Mouse (Mus musculus) limb, embryonic 14.5 days (tissue): ENCODE measurements around the gene Cbll1. TPM values are rescaled to one million over a fixed set of nuclear protein-coding genes. Genes with fewer than 3 reads are reported as not detected.

ENCODE experiments used
- ATAC-seq: fragments of 200-750 bp; cut with Nextera tagmentation; 2 replicates; pipeline ENCODE4 v1.8.0; 2017; ENCODE audit warnings: low read depth, moderate number of reproducible peaks, moderate TSS enrichment; ENCODE audit not compliant: low FRiP score
- DNase-seq: peaks from one replicate; pipeline ENCODE4 v3.0.0-alpha.2; 2015; ENCODE audit warnings: low spot score
- H3K27ac ChIP-seq: fragments of 300-500 bp; sonication (generic); replicated peaks from 2 replicates; pipeline ENCODE4 v1.5.1; 2014; ENCODE audit warnings: low read depth, mild to moderate bottlenecking, low read length, moderate library complexity, mixed read lengths
- H3K27me3 ChIP-seq: fragments of 300-500 bp; sonication (generic); 2 replicates; pipeline ENCODE4 v1.6.1; 2014; ENCODE audit warnings: low read length, mixed read lengths; ENCODE audit not compliant: control insufficient read depth, insufficient read depth
- H3K36me3 ChIP-seq: fragments of 300-500 bp; sonication (generic); 2 replicates; pipeline ENCODE4 v1.6.1; 2014; ENCODE audit warnings: mild to moderate bottlenecking, low read length, moderate library complexity, mixed read lengths; ENCODE audit not compliant: control insufficient read depth, insufficient read depth
- H3K4me1 ChIP-seq: fragments of 300-500 bp; sonication (generic); 2 replicates; pipeline ENCODE4 v1.6.1; 2014; ENCODE audit warnings: antibody characterized with exemption, low read length, mixed read lengths; ENCODE audit not compliant: control insufficient read depth, insufficient read depth
- H3K4me2 ChIP-seq: fragments of 300-500 bp; sonication (generic); replicated peaks from 2 replicates; pipeline ENCODE4 v1.6.1; 2014; ENCODE audit warnings: low read depth, mild to moderate bottlenecking, low read length, moderate library complexity; ENCODE audit not compliant: severe bottlenecking
- H3K4me3 ChIP-seq: fragments of 300-500 bp; sonication (generic); replicated peaks from 2 replicates; pipeline ENCODE4 v1.5.1; 2014; ENCODE audit warnings: low read length
- H3K9ac ChIP-seq: fragments of 300-500 bp; sonication (generic); 2 replicates; pipeline ENCODE4 v1.6.1; 2014; ENCODE audit warnings: mild to moderate bottlenecking, low read depth, low read length, moderate library complexity; ENCODE audit not compliant: severe bottlenecking
- H3K9me3 ChIP-seq: fragments of 300-500 bp; sonication (generic); 2 replicates; pipeline ENCODE4 v1.6.1; 2016; ENCODE audit warnings: low read length; ENCODE audit not compliant: control insufficient read depth
- POLR2A ChIP-seq: fragments of 200-500 bp; IDR thresholded peaks from 2 replicates; pipeline ENCODE4 v1.8.0; 2012; ENCODE audit warnings: inconsistent platforms, mild to moderate bottlenecking, moderate library complexity, borderline replicate concordance; ENCODE audit not compliant: insufficient read depth, insufficient read length; ENCODE audit errors: extremely low read depth
- WGBS: fragments of 180-500 bp; shearing (Covaris S2); extraction: QIAGEN DNeasy Blood & Tissue Kit; methylation state at CpG from one replicate; pipeline ENCODE4 v1.1.7; 2014; 5-methylcytosine and 5-hydroxymethylcytosine counted together
- polyA plus RNA-seq, 2 experiments: library from polyadenylated mRNA; depleted of rRNA in 1 of 2; stranded (reverse) in 1 of 2; unstranded in 1 of 2; fragments of >200 nt; fragmentation: Nextera tagmentation in 1 of 2; extraction: Ambion mirVana in 1 of 2; gene quantifications; 2 replicates each; pipeline versions ENCODE4 v1.2.1 to v1.2.3; 2012 to 2014

The Cbll1 gene
- polyA plus RNA-seq, 2 experiments: 11.2 to 16.9 TPM

GRCm38 (mm10) chr12:31437791-31438190 lies 61.6 kb downstream of the Cbll1 start:
- H3K27ac ChIP-seq: no peak overlapping the region
- H3K4me3 ChIP-seq: no peak overlapping the region
- ATAC-seq (no peak), DNase-seq (no peak)
- H3K9ac ChIP-seq: no peak overlapping the region
- no peaks in the 10 kb centered on the region for H3K9me3 ChIP-seq
- no peaks in the 10 kb centered on the region for H3K4me1 ChIP-seq
- no peak overlapping the region for H3K4me2 ChIP-seq
- H3K36me3 ChIP-seq: no peaks in the 10 kb centered on the region
- no peak for TF ChIP-seq POLR2A
- no peaks in the 10 kb centered on the region for H3K27me3 ChIP-seq
- 55% methylated on average over 6 of the region's 6 CpGs for WGBS

Other genes with a start within 250 kb of the Cbll1 start
- 69.8 and 76.6 TPM in 2 replicates for gene Lamb1, start 234.4 kb downstream of the Cbll1 start, polyA plus RNA-seq (2012; rRNA removed)
- 67.2 and 76.3 TPM in 2 replicates for gene Lamb1, start 234.4 kb downstream of the Cbll1 start, polyA plus RNA-seq (2014; fragmentation: Nextera tagmentation; extraction: Ambion mirVana)
- gene Dld, start 148.2 kb downstream of the Cbll1 start, polyA plus RNA-seq (2012; rRNA removed): 51.1 and 72.2 TPM in 2 replicates
- gene Dld, start 148.2 kb downstream of the Cbll1 start, polyA plus RNA-seq (2014; fragmentation: Nextera tagmentation; extraction: Ambion mirVana): 119 and 121 TPM in 2 replicates
- gene Slc26a3, start 108.7 kb downstream of the Cbll1 start, polyA plus RNA-seq (2012; rRNA removed): 0.04 TPM in 2 replicates
- not detected in 2 replicates for gene Slc26a3, start 108.7 kb downstream of the Cbll1 start, polyA plus RNA-seq (2014; fragmentation: Nextera tagmentation; extraction: Ambion mirVana)
- gene Slc26a4, start 60.4 kb upstream of the Cbll1 start, polyA plus RNA-seq (2012; rRNA removed): 0.05 and 0.06 TPM in 2 replicates
- not detected in 2 replicates for gene Slc26a4, start 60.4 kb upstream of the Cbll1 start, polyA plus RNA-seq (2014; fragmentation: Nextera tagmentation; extraction: Ambion mirVana)
- gene Bcap29, start 135.0 kb upstream of the Cbll1 start, polyA plus RNA-seq (2012; rRNA removed): 10.3 and 13.5 TPM in 2 replicates
- gene Bcap29, start 135.0 kb upstream of the Cbll1 start, polyA plus RNA-seq (2014; fragmentation: Nextera tagmentation; extraction: Ambion mirVana): 32.5 and 34.0 TPM in 2 replicates
- 10.6 and 14.1 TPM in 2 replicates for gene Dus4l, start 155.2 kb upstream of the Cbll1 start, polyA plus RNA-seq (2012; rRNA removed)
- gene Dus4l, start 155.2 kb upstream of the Cbll1 start, polyA plus RNA-seq (2014; fragmentation: Nextera tagmentation; extraction: Ambion mirVana): 14.1 and 15.1 TPM in 2 replicates
- gene Cog5, start 155.3 kb upstream of the Cbll1 start, polyA plus RNA-seq (2012; rRNA removed): 39.1 and 43.4 TPM in 2 replicates
- gene Cog5, start 155.3 kb upstream of the Cbll1 start, polyA plus RNA-seq (2014; fragmentation: Nextera tagmentation; extraction: Ambion mirVana): 36.9 and 38.0 TPM in 2 replicates
- gene Gpr22, start 214.3 kb upstream of the Cbll1 start, polyA plus RNA-seq (2012; rRNA removed): 0.13 and 0.14 TPM in 2 replicates
- 0.30 and 0.32 TPM in 2 replicates for gene Gpr22, start 214.3 kb upstream of the Cbll1 start, polyA plus RNA-seq (2014; fragmentation: Nextera tagmentation; extraction: Ambion mirVana)